Mouse (Mus musculus): Measurements from ENCODE around the gene Tmem179.

DNA sequence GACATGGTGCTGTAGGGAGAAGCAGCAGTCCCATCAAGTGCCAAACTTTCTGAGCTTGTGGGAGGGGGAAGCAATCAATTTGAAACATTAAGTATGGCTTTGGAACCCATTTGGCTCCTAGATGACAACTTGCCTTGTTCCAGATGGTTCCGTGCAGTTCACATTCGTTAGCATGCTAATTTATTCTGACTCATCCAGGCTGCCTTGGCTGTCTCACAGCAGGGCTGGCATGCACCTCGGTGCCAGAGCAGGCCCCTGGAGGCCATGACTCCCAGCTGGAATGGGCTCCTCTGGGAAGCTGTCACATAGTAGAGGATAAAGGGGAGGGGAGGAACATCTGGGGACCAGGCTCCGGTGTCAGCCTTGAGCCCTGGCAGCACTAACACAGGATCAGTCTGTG lies 58.7 kb downstream of the Tmem179 start:
- TF ChIP-seq GATA1 (IDR thresholded peaks at IDR 0.05; ENCODE audit: borderline replicate concordance, low read length) (no peak), FLI1 (IDR thresholded peaks at IDR 0.05; ENCODE audit: low read length) (no peak)
